Mouse (Mus musculus) hindlimb bud, embryonic 11.5 days (tissue): ENCODE measurements at regions not wholly inside any gene's neighbourhood (a gene's known extent, or its start where the extent isn't known, plus 50 kb on each side); places are given as distances from the start of the nearest gene placed in this dataset.

ENCODE experiments used
- DNase-seq: peaks from one replicate; pipeline ENCODE4 v3.0.0-alpha.2; 2012; ENCODE audit warnings: low read depth, low spot score; ENCODE audit errors: extremely low spot score

DNA sequence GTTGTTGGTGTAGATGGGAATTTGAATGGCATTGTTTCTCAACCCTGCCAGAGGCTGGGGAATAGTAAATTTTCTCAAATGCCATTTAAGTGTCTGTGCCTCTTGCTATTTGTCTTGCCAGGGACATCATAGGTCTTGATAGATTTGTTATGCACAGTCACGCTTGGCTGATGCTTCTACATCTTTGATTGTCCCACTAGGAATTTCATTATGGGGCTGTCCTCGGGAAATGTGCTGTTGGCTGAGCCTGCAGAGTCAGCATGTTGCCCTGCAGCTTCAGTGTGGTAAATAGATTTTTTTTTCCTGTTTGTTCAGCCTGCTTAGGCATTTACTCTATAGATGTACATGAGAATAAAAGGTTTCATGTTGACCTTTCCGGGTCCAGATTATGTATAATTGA is 354.9 kb upstream of the Fam98a start:
- no peak for DNase-seq

DNA sequence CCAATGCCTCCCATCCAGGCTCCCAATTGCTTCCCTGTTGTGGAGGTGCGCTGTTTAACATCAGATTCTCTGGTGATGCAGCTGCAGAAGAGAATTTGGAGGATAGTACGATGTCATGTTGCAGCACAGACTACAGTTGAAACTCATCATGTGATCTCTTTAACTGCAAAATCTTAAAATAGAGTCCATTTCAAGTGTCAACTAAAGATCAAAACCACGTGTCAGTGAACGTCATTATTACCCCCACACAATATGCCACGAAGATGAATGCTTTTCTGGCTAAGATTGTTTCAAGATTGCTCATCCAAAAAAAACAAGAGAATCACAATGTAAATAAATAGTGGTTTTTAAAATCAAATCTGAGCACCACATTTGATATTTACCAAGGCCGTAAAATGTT is 343.7 kb upstream of the Fam98a start:
- no peak for DNase-seq

DNA sequence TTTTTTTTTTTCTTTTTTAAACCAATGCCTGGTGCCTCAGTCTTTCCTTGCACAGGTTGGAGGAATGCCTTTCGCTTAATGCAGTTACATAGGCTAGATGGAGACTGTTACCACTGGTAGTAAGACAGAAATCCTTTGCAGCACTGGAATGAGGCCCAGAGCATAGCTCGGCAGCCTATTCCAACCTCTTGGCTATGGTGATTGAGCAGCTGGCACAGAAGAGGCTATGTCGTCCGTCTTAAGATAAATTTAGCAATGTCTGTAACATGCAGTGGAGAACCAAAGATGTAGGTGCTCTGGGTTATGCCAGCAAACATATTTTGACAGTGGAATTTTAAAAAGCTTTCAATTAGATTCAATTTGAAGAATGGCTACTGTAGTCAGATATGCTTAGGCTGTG is 343.2 kb upstream of the Fam98a start:
- no peak for DNase-seq

DNA sequence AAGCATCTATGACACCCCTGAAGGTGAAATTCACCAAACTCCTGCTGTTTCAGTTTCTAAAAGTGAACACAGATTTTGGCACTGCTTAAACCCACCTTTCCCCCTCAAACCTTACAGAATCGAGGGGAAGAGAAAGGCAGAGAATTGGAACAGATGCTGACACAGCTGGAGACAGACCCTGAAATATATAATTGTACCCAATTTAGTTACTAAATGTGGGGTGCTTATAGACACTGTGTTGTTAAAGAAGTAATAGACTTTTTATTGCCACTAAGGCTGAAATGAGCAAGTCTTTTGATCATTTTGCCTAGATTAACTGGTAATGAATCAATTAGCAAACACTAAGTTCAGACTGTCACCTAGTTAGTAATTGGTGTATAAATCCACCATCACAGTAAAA is 341.8 kb upstream of the Fam98a start:
- peak; percentile 0 for DNase-seq

DNA sequence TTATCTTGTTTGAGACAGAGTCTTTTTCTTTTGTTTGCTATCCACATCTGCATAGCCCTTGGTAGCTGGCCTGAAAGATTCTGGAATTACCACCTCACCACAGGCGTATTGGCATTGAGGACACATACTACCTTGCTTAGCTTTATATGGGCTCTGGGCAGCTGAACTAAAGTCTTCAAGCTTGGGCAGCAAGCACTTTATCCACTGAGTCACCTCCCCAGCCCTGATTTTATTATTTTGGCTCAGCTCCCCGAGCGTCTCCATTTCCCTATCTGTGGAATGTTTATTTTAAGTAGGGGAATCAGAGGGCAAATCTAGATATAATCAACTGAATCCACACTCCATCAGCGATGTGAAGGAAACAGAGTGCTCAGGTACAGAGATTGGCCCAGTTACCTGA is 340.4 kb upstream of the Fam98a start:
- no peak for DNase-seq

DNA sequence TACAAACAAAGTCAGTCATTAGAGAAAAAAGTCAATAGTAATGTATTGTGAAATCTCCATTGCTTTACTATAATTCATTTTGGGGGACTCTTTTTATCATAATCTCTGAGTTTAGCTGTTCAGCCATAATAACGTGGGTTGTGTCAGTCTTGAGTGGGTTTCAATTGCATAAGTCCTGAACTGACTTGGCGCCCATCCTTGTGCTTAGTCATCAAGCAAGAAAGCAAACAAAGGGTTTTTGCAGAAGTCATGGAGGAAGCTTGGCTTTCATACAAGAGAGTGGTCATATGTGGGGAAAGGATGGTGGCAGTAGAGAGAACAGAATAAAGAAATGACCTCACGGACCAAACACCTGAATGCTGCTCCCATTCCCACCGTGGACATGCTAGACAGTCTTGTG is 339.8 kb upstream of the Fam98a start:
- DNase-seq = no peak

DNA sequence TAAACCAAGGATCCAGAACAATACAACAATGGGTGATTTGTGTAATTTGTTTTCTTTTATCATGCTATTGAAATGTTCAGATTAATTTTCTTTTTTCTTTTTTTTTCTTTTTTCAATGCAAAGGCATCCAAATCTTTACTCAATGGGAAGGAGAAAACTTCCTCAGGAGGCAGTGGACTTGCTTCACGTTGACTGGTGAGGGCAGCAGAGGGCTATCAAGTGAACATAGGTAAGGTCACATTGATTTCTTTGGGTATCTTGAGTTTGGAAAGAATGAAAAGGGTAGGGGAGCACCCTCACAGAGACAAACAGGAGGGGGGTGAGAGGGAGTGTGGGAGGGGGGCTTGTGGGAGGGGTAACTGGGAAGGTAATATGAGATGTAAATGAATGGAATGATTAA is 326.1 kb upstream of the Fam98a start:
- no peak for DNase-seq

DNA sequence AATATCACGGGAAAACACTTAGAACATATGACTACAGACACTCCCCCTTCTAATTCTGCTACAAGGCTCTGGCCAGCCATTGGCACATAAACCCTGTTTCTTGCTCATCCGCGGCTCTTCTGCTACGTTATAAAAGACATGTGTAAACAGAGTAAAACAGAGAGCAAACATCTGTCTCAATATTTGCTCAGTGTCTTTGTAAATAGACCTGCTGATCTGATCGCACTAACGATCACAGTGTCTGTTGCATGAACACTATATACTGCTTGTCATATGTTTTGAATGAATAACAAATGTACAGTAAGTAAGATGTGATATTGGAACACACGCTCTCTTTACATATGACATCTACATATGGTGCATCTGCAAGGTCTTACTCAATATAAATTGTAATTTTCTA is 325.1 kb upstream of the Fam98a start:
- DNase-seq = no peak

DNA sequence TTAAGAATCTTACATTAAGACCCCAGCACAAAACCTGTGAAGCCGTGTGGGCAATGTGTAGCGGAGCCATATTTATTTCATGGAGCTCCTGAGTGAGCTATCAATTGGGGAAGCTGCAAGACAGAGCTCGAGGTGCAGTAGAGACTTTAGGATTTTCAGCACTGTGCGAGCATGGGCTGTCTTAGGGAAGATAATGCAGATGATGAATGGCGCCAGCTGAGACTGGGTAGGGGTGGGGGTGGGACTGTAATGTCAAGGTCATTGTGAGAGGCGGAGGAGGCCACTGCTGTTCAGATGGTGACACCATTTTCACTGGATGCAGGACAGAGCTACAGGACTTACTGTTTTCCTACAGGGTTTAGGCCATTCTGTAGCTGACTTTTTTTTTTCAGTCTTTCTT is 322.8 kb upstream of the Fam98a start:
- DNase-seq = no peak

DNA sequence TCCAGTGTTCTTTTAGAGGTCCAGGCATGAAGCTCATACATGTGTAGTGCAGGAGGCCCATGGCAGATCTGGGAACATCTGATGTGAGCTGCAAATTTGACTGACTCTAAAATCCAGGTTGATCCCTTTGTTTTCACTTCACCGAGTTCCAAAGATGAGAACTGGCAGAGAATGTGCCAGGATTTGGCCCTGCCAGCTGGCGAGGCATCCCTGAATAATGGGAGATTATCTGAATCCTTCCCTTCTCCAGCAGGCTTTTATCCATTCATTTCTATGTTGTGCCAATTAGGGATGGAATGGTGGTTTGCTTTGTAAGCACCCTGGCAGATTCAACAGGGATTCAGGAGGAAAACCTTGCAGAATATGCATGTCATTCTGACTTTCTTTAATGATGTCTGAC is 318.7 kb upstream of the Fam98a start:
- DNase-seq = no peak

DNA sequence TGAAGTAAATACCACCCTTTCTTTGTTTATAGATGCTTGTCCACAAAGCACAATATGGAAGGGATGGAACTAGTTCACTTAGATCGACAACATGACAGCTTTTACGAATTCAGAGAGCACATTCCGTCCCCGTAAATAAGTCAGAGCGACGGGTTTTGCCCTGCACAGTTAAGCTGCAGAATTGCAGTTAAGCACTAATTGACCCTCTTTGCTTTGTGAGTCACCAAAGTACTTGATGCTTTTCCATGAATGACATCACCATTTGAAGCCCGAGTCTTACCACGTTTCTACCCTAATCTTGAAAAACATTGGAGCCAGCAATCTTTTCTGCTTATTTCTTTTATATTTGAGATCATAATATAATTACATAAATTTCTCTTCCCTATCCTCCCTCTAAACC is 305.3 kb upstream of the Fam98a start:
- DNase-seq = no peak

DNA sequence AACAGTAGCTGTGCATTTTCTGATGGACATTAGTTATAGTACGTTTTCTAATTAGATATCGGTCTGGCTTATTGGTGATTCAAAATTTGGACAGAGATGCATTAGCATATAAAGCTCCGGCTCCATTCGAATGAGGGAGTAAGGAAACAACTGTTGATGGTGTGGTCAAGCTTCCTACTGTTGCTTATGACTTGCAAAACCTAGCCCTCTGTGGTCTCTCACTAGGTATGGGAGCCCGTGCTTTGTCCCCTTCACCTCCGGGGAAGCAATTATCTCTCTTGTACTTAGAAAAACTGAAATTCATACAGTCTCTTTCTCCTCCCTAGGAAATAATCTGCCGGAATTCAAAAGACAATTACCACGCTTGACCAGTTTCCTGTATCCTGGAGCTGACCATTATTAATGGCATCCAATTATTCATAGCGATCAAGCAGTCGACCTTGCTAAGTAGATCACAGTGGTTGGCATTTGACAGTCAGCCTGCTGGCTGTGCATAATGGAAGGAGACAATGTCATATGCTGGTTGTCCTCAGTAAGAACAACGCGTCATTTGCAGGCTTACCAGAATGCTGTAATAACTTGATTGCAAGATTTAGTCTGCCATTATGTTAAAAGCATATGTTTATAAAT is 264.4 kb upstream of the Fam98a start:
- no peak for DNase-seq

DNA sequence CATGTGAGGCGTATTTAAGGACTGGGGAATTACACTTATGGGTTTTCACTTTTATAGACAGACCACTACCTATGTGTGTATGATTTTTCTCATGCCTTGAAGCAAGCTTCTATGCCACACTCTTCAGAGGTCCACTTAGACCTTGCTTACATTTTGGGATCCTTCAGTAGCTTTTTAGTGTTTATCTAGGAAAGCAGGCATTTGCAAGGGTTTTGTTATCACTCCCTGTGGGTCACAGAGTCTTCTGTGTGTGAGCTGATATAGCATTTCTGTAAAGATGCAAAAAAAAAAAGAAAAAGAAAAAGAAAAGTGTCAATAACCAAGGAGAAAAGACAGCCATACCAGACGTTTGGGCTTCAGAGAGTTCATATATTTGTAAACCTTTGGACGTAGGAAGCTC is 260.4 kb upstream of the Fam98a start:
- no peak for DNase-seq

DNA sequence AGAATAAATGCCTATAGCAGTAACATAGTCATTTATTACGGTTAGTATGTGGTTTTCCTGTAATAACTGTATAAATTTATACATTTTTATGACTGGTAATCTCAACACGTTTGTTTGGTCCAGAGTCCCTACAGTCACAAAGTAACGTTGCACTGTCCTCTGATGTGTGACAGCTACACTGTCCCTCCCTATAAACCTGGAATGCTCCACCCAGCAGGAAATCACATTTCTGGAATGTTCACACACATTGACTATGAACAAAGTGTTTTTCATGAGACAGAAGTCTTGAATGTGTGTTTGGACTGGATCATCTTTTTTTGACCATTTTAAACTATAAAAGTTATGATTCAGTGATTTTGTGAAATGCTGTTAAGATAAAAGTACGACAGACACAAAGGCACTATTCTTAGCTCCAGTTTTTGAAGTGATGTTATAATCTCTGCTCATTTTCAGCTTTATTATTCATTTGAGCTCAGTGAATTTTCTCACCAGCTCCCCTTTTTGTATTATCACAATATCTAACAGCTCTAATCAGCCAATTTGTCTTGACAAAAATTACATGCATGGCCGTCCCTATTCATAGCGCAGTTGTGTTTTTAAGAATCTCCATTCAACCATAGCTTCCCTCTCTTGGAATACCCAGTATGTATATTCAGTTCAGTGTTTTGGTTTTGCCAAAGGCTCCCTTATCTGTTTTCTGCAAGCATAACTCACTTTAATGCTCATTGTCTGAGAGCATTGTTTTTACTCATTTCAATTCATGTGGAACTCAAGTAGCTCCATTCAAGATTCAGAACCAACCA is 257.0 kb upstream of the Fam98a start:
- DNase-seq = no peak

DNA sequence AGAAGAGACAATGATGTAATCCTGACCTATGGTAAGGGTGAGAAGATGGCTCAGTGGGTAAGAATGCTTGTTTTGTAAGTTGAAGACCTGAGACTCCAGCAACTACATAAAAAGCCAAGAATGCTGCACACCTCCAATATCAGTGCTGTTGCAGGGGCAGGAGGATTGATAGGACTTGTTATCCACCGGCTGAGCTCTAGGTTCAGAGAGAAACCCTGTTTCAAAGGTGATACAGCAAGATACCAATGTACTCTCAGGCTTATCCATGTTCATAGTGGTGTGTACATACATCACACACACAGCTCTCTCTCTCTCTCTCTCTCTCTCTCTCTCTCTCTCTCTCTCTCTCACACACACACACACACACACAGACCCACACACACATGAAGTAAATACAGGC is 256.3 kb upstream of the Fam98a start:
- DNase-seq = no peak

DNA sequence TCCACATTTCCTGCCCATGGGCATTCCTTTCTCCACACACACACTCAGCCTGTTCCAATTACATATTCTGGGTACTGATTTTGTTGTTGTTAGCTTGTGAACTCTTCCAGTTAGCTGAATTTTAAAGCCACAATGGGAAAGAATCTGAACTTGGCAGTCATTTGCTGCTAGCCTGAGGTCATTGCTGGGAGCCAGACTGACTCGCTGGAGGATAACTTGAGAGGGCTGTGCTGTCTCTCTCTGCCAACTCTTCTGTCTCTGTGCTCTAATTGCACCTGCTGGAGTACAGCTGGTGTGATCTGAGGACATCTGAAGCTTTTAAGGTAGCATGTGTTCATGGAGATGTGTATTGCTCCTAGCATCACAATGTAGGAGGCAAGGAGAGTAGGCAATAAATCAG is 252.6 kb upstream of the Fam98a start:
- no peak for DNase-seq

DNA sequence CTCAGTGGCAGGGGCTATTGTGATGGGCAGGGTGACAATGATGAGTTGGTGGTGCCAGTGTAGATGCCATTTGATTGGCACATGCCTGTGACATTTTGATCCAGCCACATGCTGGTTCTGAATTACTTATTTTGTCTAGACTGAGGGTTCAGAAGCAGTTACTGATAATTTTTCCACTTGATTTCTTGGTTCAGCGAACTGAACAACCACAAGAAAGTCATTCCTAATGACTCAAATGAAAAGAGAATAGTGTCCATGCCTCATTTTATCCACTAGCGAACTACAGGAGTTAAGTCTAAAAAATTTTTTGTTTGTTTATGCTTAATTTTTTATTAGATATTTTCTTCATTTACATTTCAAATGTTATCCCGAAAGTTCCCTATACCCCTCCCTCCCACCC is 244.6 kb upstream of the Fam98a start:
- DNase-seq = no peak

DNA sequence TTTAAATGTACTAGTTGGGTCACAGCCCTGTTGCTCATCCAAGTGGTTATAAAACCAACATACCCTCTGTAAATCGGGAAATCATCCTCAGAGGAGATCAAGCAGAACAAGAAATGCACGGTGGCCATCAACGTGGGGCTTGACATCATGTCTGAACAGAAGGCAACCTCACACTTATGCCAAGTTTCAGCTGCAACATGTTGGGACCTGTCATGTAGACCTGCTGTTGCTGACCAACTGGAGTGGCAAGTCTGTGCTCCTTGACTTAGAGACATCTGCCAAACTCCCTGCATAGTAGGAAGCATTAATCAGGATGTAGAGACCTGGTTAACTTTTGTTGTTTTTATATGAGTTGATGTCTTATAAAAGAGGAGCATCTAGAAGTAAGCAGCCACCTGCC is 244.0 kb upstream of the Fam98a start:
- no peak for DNase-seq

DNA sequence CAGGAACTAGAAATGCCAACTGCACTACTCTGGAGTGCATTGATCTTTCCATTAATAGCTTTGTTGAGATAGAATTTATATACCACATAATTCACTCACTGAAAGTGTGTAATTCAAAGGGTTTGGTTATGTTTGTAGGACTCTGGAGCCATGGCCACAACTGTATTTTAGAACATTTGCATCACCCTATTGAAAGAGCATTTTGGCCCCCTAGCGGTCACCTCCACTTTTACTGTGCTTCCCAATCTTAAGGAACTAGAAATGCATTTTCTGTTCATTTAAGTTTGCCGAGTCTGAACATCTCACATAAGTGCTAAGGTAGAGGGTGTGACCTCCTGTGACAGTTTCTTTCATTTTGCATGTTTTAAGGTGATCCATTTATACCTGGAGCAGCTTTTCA is 228.0 kb upstream of the Fam98a start:
- DNase-seq = no peak

DNA sequence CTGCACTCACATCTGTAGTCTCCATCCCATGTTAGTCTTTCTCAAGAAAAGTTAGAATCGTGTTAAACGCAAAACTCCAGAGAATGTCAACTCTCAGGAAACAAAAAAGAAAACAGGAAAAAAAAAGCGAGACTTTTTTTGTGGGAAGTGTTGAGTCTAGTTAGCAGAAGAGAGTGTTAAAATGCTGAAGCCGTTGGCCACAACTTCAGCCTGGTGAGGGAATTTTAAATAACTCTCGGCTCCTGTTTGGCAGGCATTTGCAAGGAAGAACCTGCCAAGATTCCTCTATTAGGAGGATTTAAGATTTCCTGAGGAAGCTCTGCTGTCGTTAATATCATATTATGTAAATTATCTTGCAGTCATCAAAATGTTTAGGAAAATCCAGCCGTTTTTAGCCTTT is 224.9 kb upstream of the Fam98a start:
- DNase-seq = no peak

DNA sequence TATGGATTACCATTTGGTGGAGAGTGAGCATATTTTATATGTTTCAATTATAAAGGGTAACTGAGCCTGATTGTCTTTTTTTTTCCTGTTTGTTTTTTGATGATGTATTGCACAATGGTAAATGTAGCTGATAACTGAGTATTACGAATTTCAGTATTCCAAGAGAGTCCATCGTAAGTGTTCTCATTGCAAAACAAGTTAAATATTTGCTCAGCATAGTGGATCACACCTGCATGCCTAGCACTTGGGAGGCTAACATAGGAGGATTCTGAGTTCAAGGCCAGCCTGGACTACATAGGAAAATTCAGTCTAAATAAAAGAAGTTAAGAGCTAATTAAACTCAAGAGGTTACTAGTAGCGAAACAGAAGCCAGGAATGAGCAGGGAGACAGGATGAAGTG is 223.8 kb upstream of the Fam98a start:
- DNase-seq = no peak

DNA sequence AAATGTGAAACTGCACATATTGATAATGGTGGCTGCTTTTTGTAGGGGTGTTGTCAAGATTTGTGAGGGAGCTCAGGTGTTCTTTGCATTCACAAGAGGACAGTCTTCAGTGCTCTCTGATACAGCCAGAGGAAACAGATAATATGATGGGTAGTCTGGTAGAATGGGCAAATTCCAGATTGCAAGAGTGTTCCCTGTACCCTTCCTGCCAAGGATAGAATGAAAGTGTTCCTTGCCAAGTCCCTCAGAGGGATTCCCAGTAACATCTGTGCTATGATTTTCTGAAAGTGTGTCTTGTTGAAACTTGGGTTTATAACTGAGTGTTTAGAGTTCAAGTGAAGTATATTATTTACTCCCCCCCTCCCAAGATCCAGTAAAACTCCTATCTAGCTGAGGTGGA is 221.1 kb upstream of the Fam98a start:
- DNase-seq = no peak

DNA sequence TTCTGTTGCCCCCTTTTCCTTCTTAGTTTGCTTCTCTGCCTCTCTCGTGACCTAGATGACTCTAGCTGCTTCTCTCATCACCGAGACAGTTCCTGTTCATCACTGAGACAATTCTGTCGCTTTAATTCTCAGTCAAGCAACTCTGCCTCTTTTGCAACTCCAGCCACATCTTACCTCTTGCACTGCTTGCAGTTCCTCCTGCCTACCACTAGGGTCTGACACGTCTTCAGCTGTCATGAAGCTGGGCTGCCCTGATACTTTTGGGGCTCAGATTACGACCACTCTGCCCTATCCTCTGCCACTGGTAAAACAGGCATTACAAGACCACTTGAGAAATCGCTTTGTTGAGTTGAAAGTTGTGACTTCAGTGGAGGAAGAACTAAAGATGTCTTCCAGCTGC is 216.9 kb upstream of the Fam98a start:
- no peak for DNase-seq
